Mouse (Mus musculus) intestine, postnatal 0 days (tissue): ENCODE results near the gene Prkacb. TPM values are rescaled to one million over a fixed set of nuclear protein-coding genes. Genes with fewer than 3 reads are reported as not detected.
"Not testable (repeated sequence)": the region's sequence is repeated elsewhere in the genome, so short reads cannot be mapped to it uniquely, and the experiment has no call there.

ENCODE experiments used
- ATAC-seq: fragments of 200-750 bp; cut with Nextera tagmentation; 2 replicates; pipeline ENCODE4 v1.8.0; 2017; ENCODE audit warnings: mild to moderate bottlenecking, moderate TSS enrichment, moderate library complexity
- H3K27ac ChIP-seq: fragments of 300-500 bp; sonication (generic); 2 replicates; pipeline ENCODE4 v1.5.1; 2014; ENCODE audit warnings: mild to moderate bottlenecking, low read depth, low read length, moderate library complexity
- H3K27me3 ChIP-seq: fragments of 300-500 bp; sonication (generic); replicated peaks from 2 replicates; pipeline ENCODE4 v1.6.1; 2014; ENCODE audit warnings: low read length, mixed read lengths; ENCODE audit not compliant: control insufficient read depth, insufficient read depth
- H3K36me3 ChIP-seq: fragments of 300-500 bp; sonication (generic); 2 replicates; pipeline ENCODE4 v1.6.1; 2014; ENCODE audit warnings: mild to moderate bottlenecking, moderate library complexity; ENCODE audit not compliant: control insufficient read depth, insufficient read depth
- H3K4me1 ChIP-seq: fragments of 300-500 bp; sonication (generic); replicated peaks from 2 replicates; pipeline ENCODE4 v1.6.1; 2014; ENCODE audit warnings: antibody characterized with exemption, low read length, mixed read lengths; ENCODE audit not compliant: control insufficient read depth, insufficient read depth
- H3K4me2 ChIP-seq: fragments of 300-500 bp; sonication (generic); replicated peaks from 2 replicates; pipeline ENCODE4 v1.6.1; 2014; ENCODE audit warnings: low read depth, mild to moderate bottlenecking, moderate library complexity
- H3K4me3 ChIP-seq: fragments of 300-500 bp; sonication (generic); 2 replicates; pipeline ENCODE4 v1.5.1; 2014; ENCODE audit warnings: low read depth, low read length
- H3K9ac ChIP-seq: fragments of 300-500 bp; sonication (generic); 2 replicates; pipeline ENCODE4 v1.6.1; 2014; ENCODE audit warnings: mild to moderate bottlenecking, low read depth, low read length
- H3K9me3 ChIP-seq: fragments of 300-500 bp; sonication (generic); 2 replicates; pipeline ENCODE4 v1.6.1; 2016; ENCODE audit warnings: mixed run types; ENCODE audit not compliant: control insufficient read depth
- CTCF ChIP-seq: sonication (generic); IDR thresholded peaks from 2 replicates; pipeline ENCODE4 v1.5.1; 2016; ENCODE audit warnings: low read depth, mild to moderate bottlenecking, control low read depth, antibody characterized with exemption, moderate library complexity
- WGBS: fragments of 180-500 bp; shearing (Covaris S2); extraction: QIAGEN DNeasy Blood & Tissue Kit; methylation state at CpG from one replicate; pipeline ENCODE4 v1.1.7; 2014; 5-methylcytosine and 5-hydroxymethylcytosine counted together
- polyA plus RNA-seq: library from polyadenylated mRNA; unstranded; fragments of >200 nt; fragmentation: Nextera tagmentation; extraction: Ambion mirVana; gene quantifications from 2 replicates; pipeline ENCODE4 v1.2.1, GENCODE M21; 2015

Gene Prkacb
- polyA plus RNA-seq, 1 experiment from 2014 or later, result 25.3 TPM

DNA sequence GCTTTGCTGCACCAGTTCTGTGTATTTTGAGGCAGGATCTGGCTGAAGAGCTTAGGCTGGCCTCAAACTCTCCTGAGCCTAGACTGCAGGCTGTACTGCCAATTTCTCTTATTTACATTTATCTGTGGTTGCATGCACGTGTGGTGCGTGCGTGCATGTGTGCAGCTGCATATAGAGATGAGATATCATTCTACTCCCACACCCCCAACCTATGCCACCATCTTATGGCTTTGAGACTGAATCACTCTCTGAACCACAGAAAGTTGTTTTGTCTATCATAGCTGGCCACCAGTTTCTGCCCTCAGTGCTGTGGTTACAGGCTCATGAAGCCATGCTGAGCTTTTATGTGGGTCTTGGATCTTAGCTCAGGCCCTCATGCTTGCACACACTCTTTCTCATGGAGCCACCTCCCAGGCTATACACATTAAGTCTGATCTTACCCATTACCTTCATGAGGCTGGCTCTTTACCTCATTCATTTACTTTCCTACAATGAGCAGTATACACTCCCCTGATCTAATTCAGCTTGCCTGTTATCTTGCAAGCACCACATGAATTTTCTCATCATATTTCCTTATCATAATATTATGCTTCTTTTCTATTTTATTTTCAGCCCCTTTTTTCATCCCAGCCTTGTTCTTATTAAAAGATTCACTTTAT, 47.8 kb downstream of the Prkacb start:
- no peak overlapping the region for H3K9ac ChIP-seq
- TF ChIP-seq CTCF, result no peak
- no peak for ATAC-seq

DNA sequence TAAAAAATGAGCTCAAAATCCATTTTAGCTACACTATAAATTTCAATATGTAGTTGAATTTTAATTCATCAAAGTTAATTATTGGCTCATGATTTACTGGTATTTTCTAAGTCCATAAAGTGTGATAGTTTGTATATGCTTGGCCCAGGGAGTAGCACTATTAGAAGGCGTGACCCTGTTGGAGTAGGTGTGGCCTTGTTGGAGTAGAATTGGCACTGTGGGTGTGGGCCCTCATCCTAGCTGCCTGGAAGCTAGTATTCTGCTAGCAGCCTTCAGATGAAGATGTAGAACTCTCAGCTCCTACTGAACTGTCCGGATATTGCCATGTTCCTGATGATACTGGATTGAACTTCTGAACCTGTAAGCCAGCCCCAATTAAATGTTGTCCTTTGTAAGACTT, 49.7 kb downstream of the Prkacb start:
- 83% methylated on average over 2 of the region's 2 CpGs for WGBS
- H3K4me2 ChIP-seq, H3K27me3 ChIP-seq, H3K4me3 ChIP-seq, H3K9me3 ChIP-seq, H3K36me3 ChIP-seq, H3K4me1 ChIP-seq, H3K27ac ChIP-seq, ATAC-seq, H3K9ac ChIP-seq: not testable (repeated sequence)

More for the DNA sequence above, 47.8 kb downstream of the Prkacb start:
- H3K36me3 ChIP-seq, result no peaks in the 10 kb centered on the region
- no peak overlapping the region for H3K4me3 ChIP-seq
- H3K9me3 ChIP-seq, result no peaks in the 10 kb centered on the region
- no peaks in the 10 kb centered on the region for H3K4me1 ChIP-seq
- WGBS, result 82% methylated on average over 3 of the region's 3 CpGs
- H3K4me2 ChIP-seq, result no peak overlapping the region
- no peak overlapping the region for H3K27ac ChIP-seq
- no peaks in the 10 kb centered on the region for H3K27me3 ChIP-seq

DNA sequence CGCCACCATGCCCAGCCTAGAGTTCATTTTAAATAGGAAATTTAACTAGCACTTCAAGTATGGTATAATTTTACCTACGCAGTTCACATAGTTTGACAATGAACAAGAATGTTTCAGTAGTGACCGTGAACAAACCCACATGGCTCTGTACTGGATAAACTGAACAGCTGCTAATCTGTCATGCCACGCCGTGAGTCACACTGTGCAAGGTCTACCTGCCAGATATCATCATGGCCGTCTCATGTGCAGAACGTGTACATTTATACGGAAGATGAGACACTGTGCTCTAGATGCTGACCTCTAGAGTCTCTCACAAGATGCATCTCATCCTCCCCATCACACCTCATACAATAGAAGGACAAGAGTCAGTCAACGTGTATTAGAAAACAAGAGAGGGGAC, 51.5 kb downstream of the Prkacb start:
- TF ChIP-seq CTCF, result no peak
- H3K36me3 ChIP-seq, result no peaks in the 10 kb centered on the region
- no peak overlapping the region for H3K27ac ChIP-seq
- H3K9me3 ChIP-seq, result no peaks in the 10 kb centered on the region
- WGBS, result 92% methylated on average over 9 of the region's 9 CpGs
- ATAC-seq, result no peak
- no peaks in the 10 kb centered on the region for H3K27me3 ChIP-seq
- no peak overlapping the region for H3K9ac ChIP-seq
- H3K4me1 ChIP-seq, result no peaks in the 10 kb centered on the region
- H3K4me3 ChIP-seq, result no peak overlapping the region
- H3K4me2 ChIP-seq, result no peak overlapping the region

DNA sequence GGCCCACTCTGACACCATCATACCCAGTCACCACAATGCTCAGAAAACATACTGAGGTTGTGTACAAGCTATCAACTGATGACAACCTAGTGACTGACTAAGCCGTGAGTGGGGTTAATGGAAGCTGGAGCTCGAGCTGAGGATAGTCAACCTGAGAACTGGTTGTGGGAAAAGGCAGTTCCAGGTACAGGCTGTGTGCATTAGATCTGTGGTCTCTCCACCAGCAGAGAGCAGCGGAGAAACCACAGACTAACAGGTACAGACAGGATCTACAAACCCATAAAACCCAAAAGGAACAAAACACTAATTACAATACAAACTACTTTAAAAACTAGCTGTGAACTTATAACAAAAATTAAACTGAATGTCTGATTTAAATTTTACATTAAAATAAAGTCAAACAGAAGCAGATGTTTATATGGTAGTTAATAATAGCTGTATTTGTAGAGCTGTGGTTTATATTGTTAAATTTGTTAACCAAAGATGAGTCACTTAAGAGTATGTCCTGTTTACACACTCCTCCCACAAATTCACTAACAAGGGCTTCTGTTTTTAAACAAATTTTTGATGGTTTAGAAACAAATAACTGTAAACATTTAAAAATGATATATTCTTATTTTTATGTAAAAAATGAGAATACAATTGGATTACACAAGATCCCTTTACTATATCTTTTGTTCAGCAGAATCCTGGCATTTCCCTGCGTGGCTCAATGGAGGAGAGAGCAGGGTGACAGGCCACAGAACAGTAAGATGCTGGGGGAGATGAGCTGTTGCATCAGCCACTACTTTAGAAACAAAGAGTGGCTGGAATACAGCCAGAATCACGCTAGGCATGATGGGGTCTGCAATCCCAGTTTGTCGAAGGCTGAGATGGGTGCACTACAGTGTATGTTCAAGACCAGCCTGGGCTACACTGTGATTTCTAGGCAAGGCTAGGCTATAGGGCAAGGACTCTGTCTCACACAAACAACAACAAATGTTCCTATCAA, 54.5 kb downstream of the Prkacb start:
- no peak overlapping the region for H3K27ac ChIP-seq
- H3K36me3 ChIP-seq, result peaks cover 10% of the 10 kb centered on the region; the same call in 1 of the 2 replicates
- ATAC-seq, result no peak
- H3K4me2 ChIP-seq, result no peak overlapping the region
- H3K27me3 ChIP-seq, result no peaks in the 10 kb centered on the region
- 79% methylated on average over 6 of the region's 6 CpGs for WGBS
- H3K4me3 ChIP-seq, result no peak overlapping the region
- no peaks in the 10 kb centered on the region for H3K9me3 ChIP-seq
- no peak for TF ChIP-seq CTCF
- H3K9ac ChIP-seq, result no peak overlapping the region
- no peaks in the 10 kb centered on the region for H3K4me1 ChIP-seq

DNA sequence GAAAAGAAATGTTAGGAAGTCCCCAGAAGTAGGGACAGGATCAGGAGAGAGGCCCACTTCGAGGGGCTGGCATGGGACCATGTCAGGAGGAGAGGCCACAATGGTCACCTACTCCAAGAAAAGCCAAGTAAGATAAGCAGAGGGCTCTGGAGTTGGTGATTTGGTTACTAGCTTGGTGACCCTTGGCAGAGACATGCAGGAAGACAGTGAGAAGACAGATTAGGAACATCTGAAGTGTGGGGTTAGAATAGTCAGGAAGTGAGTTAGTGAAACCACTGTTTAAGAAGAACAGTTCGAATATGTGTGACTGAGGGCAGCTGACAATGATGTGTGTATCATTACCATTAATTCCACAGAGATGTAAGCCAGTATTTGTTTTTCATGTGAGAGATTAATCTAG, 58.5 kb downstream of the Prkacb start:
- Histone ChIP-seq H3K4me2 (no peak overlapping the region), H3K4me3 (no peak overlapping the region), H3K27me3 (no peaks in the 10 kb centered on the region), H3K36me3 (peaks cover 31% of the 10 kb centered on the region), H3K9ac (no peak overlapping the region), H3K9me3 (no peaks in the 10 kb centered on the region), H3K4me1 (no peaks in the 10 kb centered on the region), H3K27ac (no peak overlapping the region)
- WGBS, result 86% methylated on average over 2 of the region's 2 CpGs
- no peak for ATAC-seq
- TF ChIP-seq CTCF, result no peak

DNA sequence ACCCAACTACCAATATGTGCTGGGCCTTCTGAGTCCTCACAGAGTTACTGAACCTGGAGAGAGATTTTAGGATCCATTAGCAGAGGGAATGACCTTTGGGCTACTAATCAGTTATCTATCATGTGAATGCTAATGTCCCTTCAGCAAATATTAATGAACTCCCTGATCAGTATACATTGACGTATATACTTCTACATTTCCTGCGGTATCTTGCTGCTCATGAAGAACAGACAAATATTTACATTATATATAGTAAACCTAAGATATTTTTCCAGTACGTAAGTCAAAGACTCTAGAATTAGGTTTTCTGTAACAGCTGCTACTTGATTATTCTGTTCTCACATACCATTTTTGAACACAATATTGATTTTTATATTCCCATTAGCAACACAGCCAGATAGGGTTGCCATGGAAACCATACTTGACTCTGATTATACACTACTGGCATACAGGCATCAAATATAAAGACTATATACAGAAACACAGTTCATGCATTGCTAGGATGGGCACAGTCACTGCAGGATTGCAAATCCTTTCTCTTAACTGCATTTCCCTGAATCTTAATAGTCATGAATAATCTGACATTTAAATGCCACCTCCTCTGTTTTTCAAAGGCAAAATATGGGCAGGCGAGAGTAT, 71.1 kb downstream of the Prkacb start:
- Histone ChIP-seq H3K4me1 (no peaks in the 10 kb centered on the region), H3K9me3 (no peaks in the 10 kb centered on the region), H3K27ac (no peak overlapping the region), H3K36me3 (peaks cover 13% of the 10 kb centered on the region), H3K4me3 (no peak overlapping the region), H3K27me3 (no peaks in the 10 kb centered on the region), H3K9ac (no peak overlapping the region), H3K4me2 (no peak overlapping the region)
- no peak for TF ChIP-seq CTCF
- no peak for ATAC-seq
- 66% methylated on average over 4 of the region's 4 CpGs for WGBS
